Mouse (Mus musculus): Measurements from ENCODE around the gene Tmc1. TPM values are rescaled to one million over a fixed set of nuclear protein-coding genes. Genes with fewer than 3 reads are reported as not detected.
A peak's percentile ranks its signal among the peaks of the same experiment; 100 is the strongest.

The Tmc1 gene
- not detected for total RNA-seq (2021)
- long read RNA-seq, experiment 1, partial matches to known transcripts = 0 of 3 reads
- long read RNA-seq, experiment 1, other reads (novel, unspliced or antisense) = 3 of 3 reads
- long read RNA-seq, experiment 2, partial matches to known transcripts = 0 of 1 reads
- long read RNA-seq, experiment 2, other reads (novel, unspliced or antisense) = 1 of 1 reads

GRCm38 (mm10) chr19:20953874-20954273 is at the start of gene Tmc1:
Gene Tmc1, minus strand, starts transcription at chr19:20954202.
- DNase-seq = no peak

GRCm38 (mm10) chr19:21001552-21001951 is 47.5 kb upstream of the Tmc1 start:
- no peak for DNase-seq

GRCm38 (mm10) chr19:20979244-20979643 is 25.2 kb upstream of the Tmc1 start:
- DNase-seq = no peak

- DNase-seq = no peak
These were observed 24.1 kb upstream of the Tmc1 start for GRCm38 (mm10) chr19:20978148-20978547.

GRCm38 (mm10) chr19:20971926-20972325 is 17.9 kb upstream of the Tmc1 start:
- DNase-seq = no peak

- no peak for DNase-seq
These were observed 813 bp upstream of the Tmc1 start for GRCm38 (mm10) chr19:20954815-20955214.

GRCm38 (mm10) chr19:20944446-20944845 is 9.6 kb downstream of the Tmc1 start:
- DNase-seq = no peak

- DNase-seq = no peak
These were observed 29.7 kb downstream of the Tmc1 start for GRCm38 (mm10) chr19:20924282-20924681.

GRCm38 (mm10) chr19:20923336-20924211 is 30.4 kb downstream of the Tmc1 start:
- DNase-seq = no peak

- no peak for DNase-seq
These were observed 35.8 kb downstream of the Tmc1 start for GRCm38 (mm10) chr19:20918241-20918640.

GRCm38 (mm10) chr19:20915151-20915550 is 38.9 kb downstream of the Tmc1 start:
- no peak for DNase-seq

- DNase-seq = no peak
These were observed 43.6 kb downstream of the Tmc1 start for GRCm38 (mm10) chr19:20910356-20910755.

GRCm38 (mm10) chr19:20881205-20881604 is 72.8 kb downstream of the Tmc1 start:
- DNase-seq = no peak

- DNase-seq = no peak
These were observed 78.1 kb downstream of the Tmc1 start for GRCm38 (mm10) chr19:20875881-20876280.

GRCm38 (mm10) chr19:20861779-20862178 is 92.2 kb downstream of the Tmc1 start:
- DNase-seq = no peak

GRCm38 (mm10) chr19:20860270-20860669 is 93.7 kb downstream of the Tmc1 start:
- no peak for DNase-seq

- no peak for DNase-seq
These were observed 96.2 kb downstream of the Tmc1 start for GRCm38 (mm10) chr19:20857819-20858218.

GRCm38 (mm10) chr19:20848906-20849305 is 105.1 kb downstream of the Tmc1 start:
- DNase-seq = peak in 1 of 2 experiments; percentile 1

GRCm38 (mm10) chr19:20847476-20848073 is 106.4 kb downstream of the Tmc1 start:
- no peak for DNase-seq

GRCm38 (mm10) chr19:20837422-20837821 is 116.6 kb downstream of the Tmc1 start:
- DNase-seq = no peak

GRCm38 (mm10) chr19:20836055-20836845 is 117.8 kb downstream of the Tmc1 start:
- peak; percentile 39 to 60 for DNase-seq

GRCm38 (mm10) chr19:20834895-20835294 is 119.1 kb downstream of the Tmc1 start:
- DNase-seq = no peak
